Comparison of ENCODE assay signal across 8 mouse cellular contexts in the genomic region with DNA sequence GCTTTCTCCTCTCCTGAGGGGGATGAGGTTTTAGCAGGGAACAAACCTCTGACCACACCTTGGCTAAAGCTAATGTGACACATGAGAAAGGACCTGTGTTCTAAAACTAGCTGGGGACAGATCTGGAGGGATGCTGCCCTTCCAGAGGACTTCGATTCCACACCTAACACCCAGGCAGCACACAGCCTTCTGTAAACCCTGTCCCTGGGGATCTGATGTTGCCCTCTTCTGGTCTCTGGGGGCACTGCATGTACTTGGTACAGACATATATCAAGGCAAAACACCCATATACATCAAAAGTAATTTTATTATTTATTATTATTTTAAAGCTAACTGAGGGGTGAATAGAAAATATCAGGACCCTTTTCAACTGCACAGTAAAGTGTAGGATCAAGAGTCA.
A peak's percentile ranks its signal among the peaks of the same experiment; 100 is the strongest.
DNase-seq lines count a peak whose midpoint lies in the region; ATAC-seq and TF ChIP-seq lines count a peak whose summit lies in the region.

No protein-coding gene starts in this region.

- TF ChIP-seq CTCF in heart, postnatal 0 days (IDR thresholded peaks at IDR 0.05; ENCODE audit: low read depth) = peak; percentile 62
- peak; percentile 32; the same call in 1 of the 2 replicates for TF ChIP-seq CTCF in testis, adult 2 months (IDR thresholded peaks at IDR 0.05; ENCODE audit: control insufficient read depth, insufficient read depth, insufficient replicate concordance, low read depth, low read length)

- ATAC-seq in heart, postnatal 0 days (ENCODE audit: insufficient read depth, low read depth) = no peak
- ATAC-seq in heart, embryonic 12.5 days (ENCODE audit: insufficient number of reproducible peaks, low FRiP score) = no peak
- no peak for ATAC-seq in hindbrain, embryonic 12.5 days (ENCODE audit: low FRiP score)

- H3K4me1 ChIP-seq in heart, postnatal 0 days (ENCODE audit: control insufficient read depth, insufficient read depth) = no peaks in the 10 kb centered on the region
- H3K4me1 ChIP-seq in heart, embryonic 12.5 days (replicated peaks) = no peaks in the 10 kb centered on the region
- no peaks in the 10 kb centered on the region for H3K4me1 ChIP-seq in testis, adult 2 months (ENCODE audit: control insufficient read depth, insufficient read depth, low read length)
- H3K4me1 ChIP-seq in hindbrain, embryonic 12.5 days = no peaks in the 10 kb centered on the region

- no peak overlapping the region for H3K4me2 ChIP-seq in heart, postnatal 0 days (ENCODE audit: low read depth, low read length)
- H3K4me2 ChIP-seq in heart, embryonic 12.5 days = no peak overlapping the region
- no peak overlapping the region for H3K4me2 ChIP-seq in hindbrain, embryonic 12.5 days (replicated peaks)

- H3K27ac ChIP-seq in heart, postnatal 0 days (ENCODE audit: low read depth) = no peak overlapping the region
- no peak overlapping the region for H3K27ac ChIP-seq in heart, embryonic 12.5 days (ENCODE audit: poor library complexity, severe bottlenecking)
- H3K27ac ChIP-seq in testis, adult 2 months (ENCODE audit: control insufficient read depth, insufficient read depth, low read depth, low read length) = no peak overlapping the region
- H3K27ac ChIP-seq in hindbrain, embryonic 12.5 days = no peak overlapping the region

- H3K4me3 ChIP-seq in heart, postnatal 0 days (ENCODE audit: low read depth, low read length) = no peak overlapping the region
- no peak overlapping the region for H3K4me3 ChIP-seq in heart, embryonic 12.5 days
- no peak overlapping the region for H3K4me3 ChIP-seq in testis, adult 2 months (ENCODE audit: control insufficient read depth, low read depth, low read length)
- H3K4me3 ChIP-seq in hindbrain, embryonic 12.5 days = no peak overlapping the region

- no peaks in the 10 kb centered on the region for H3K36me3 ChIP-seq in heart, postnatal 0 days (replicated peaks; ENCODE audit: control insufficient read depth, insufficient read depth, low read length)
- H3K36me3 ChIP-seq in heart, embryonic 12.5 days = no peaks in the 10 kb centered on the region
- H3K36me3 ChIP-seq in testis, adult 2 months (ENCODE audit: control insufficient read depth, insufficient read depth, low read length) = no peaks in the 10 kb centered on the region
- no peaks in the 10 kb centered on the region for H3K36me3 ChIP-seq in hindbrain, embryonic 12.5 days

- H3K9ac ChIP-seq in heart, postnatal 0 days (replicated peaks; ENCODE audit: low read depth, low read length) = no peak overlapping the region
- no peak overlapping the region for H3K9ac ChIP-seq in heart, embryonic 12.5 days
- no peak overlapping the region for H3K9ac ChIP-seq in hindbrain, embryonic 12.5 days

- TF ChIP-seq POLR2A in testis, adult 2 months (IDR thresholded peaks at IDR 0.05; ENCODE audit: control insufficient read depth, low read depth, low read length) = no peak

- no peaks in the 10 kb centered on the region for H3K27me3 ChIP-seq in heart, postnatal 0 days (ENCODE audit: control insufficient read depth, insufficient read depth, low read length)
- 0 out of 2 replicates have a peak, but pooled peaks cover 4% of the 10 kb centered on the region for H3K27me3 ChIP-seq in heart, embryonic 12.5 days (replicated peaks)
- no peaks in the 10 kb centered on the region for H3K27me3 ChIP-seq in testis, adult 2 months (ENCODE audit: control insufficient read depth, insufficient read depth, low read length)
- H3K27me3 ChIP-seq in hindbrain, embryonic 12.5 days = no peaks in the 10 kb centered on the region

- DNase-seq in heart, postnatal 0 days (ENCODE audit: low spot score) = peak; percentile 33
- DNase-seq in testis, postnatal 14 days (ENCODE audit: low spot score) = no peak
- peak; percentile 72 for DNase-seq in embryo, embryonic 10.5 days (ENCODE audit: low spot score)
- peak; percentile 13 for DNase-seq in layer of hippocampus, adult 9-10 months (ENCODE audit: low spot score)
- DNase-seq in retina, postnatal 7 days (ENCODE audit: low read depth, low spot score) = peak; percentile 13

- no peaks in the 10 kb centered on the region for H3K9me3 ChIP-seq in heart, postnatal 0 days (replicated peaks; ENCODE audit: control insufficient read depth, low read length)
- no peaks in the 10 kb centered on the region for H3K9me3 ChIP-seq in heart, embryonic 12.5 days (replicated peaks)
- H3K9me3 ChIP-seq in hindbrain, embryonic 12.5 days (replicated peaks) = no peaks in the 10 kb centered on the region

- no peak for TF ChIP-seq EP300 in heart, postnatal 0 days (IDR thresholded peaks at IDR 0.05; ENCODE audit: low read depth)

- 42% methylated on average over 1 of the region's 1 CpGs for WGBS in heart, postnatal 0 days
- 58% methylated on average over 1 of the region's 1 CpGs for WGBS in heart, embryonic 12.5 days
- 62% methylated on average over 1 of the region's 1 CpGs for WGBS in hindbrain, embryonic 12.5 days
